In genomic region chr2:25372644-25373391, GRCm38 (mm10) we compare ENCODE assay signal across 8 mouse cellular contexts. TPM values are rescaled to one million over a fixed set of nuclear protein-coding genes. Genes with fewer than 3 reads are reported as not detected.
DNase-seq lines count a peak whose midpoint lies in the region; ATAC-seq and TF ChIP-seq lines count a peak whose summit lies in the region.

No protein-coding gene starts in this region.

- TF ChIP-seq RAD21 in MEL (IDR thresholded peaks at IDR 0.05; ENCODE audit: low read depth, low read length): no peak

- H3K27me3 ChIP-seq in heart, adult 2 months (ENCODE audit: control insufficient read depth, insufficient read depth, low read length): peaks cover 1% of the 10 kb centered on the region; the same call in 1 of the 2 replicates
- H3K27me3 ChIP-seq in MEL (ENCODE audit: control insufficient read depth in 1 of 2, insufficient read depth in 2 of 2, low read length in 2 of 2): no peaks in the 10 kb centered on the region
- peaks cover 21% of the 10 kb centered on the region for H3K27me3 ChIP-seq in hindbrain, embryonic 12.5 days

- TF ChIP-seq EP300 in heart, adult 2 months (IDR thresholded peaks at IDR 0.05; ENCODE audit: insufficient read depth, low read depth, low read length): no peak
- peak; percentile 26 to 56; a peak in 2 of 4 replicates for TF ChIP-seq EP300 in MEL (IDR thresholded peaks at IDR 0.05; ENCODE audit: low read depth in 1 of 2, low read length in 2 of 2)

- H3K4me2 ChIP-seq in hindbrain, embryonic 12.5 days (replicated peaks): peak overlapping the region; percentile 92

- H3K36me3 ChIP-seq in heart, adult 2 months (ENCODE audit: control insufficient read depth, insufficient read depth, low read length): no peaks in the 10 kb centered on the region
- H3K36me3 ChIP-seq in MEL (ENCODE audit: control insufficient read depth in 1 of 2, insufficient read depth in 2 of 2, low read length in 2 of 2): peaks cover 0 to 7% of the 10 kb centered on the region in 2 experiments
- H3K36me3 ChIP-seq in hindbrain, embryonic 12.5 days: 0 out of 2 replicates have a peak, but pooled peaks cover 5% of the 10 kb centered on the region

- no peak overlapping the region for H3K27ac ChIP-seq in heart, adult 2 months
- peak overlapping the region; percentile 61 for H3K27ac ChIP-seq in MEL (ENCODE audit: control insufficient read depth, low read depth, low read length)
- no peak overlapping the region for H3K27ac ChIP-seq in hindbrain, embryonic 12.5 days

- H3K4me3 ChIP-seq in heart, adult 2 months: peak overlapping the region; percentile 55
- H3K4me3 ChIP-seq in MEL (ENCODE audit: control insufficient read depth in 1 of 2, insufficient read depth in 1 of 2, low read depth in 2 of 2, low read length in 2 of 2): peak overlapping the region; percentile 85 to 86
- peak overlapping the region; percentile 72 for H3K4me3 ChIP-seq in hindbrain, embryonic 12.5 days

- no peaks in the 10 kb centered on the region for H3K79me2 ChIP-seq in heart, adult 2 months (replicated peaks; ENCODE audit: control insufficient read depth, insufficient read depth, low read length)
- H3K79me2 ChIP-seq in MEL (ENCODE audit: control insufficient read depth, insufficient read depth, low read length, poor library complexity): peaks cover 18% of the 10 kb centered on the region

- intact Hi-C loops in heart, adult 2 months (cut with DNase I): no loop called here

- H3K4me1 ChIP-seq in heart, adult 2 months (ENCODE audit: control insufficient read depth, insufficient read depth, low read length): no peaks in the 10 kb centered on the region
- H3K4me1 ChIP-seq in MEL (ENCODE audit: control insufficient read depth in 1 of 2, insufficient read depth in 2 of 2, low read length in 2 of 2): peaks cover 4 to 16% of the 10 kb centered on the region in 2 experiments
- peaks cover 29% of the 10 kb centered on the region for H3K4me1 ChIP-seq in hindbrain, embryonic 12.5 days

- no peak for TF ChIP-seq POLR2A in heart, adult 2 months (IDR thresholded peaks at IDR 0.05; ENCODE audit: insufficient read depth, low read depth, low read length)
- TF ChIP-seq POLR2A in MEL (IDR thresholded peaks at IDR 0.05; ENCODE audit: control insufficient read depth in 1 of 2, insufficient read depth in 1 of 2, low read depth in 1 of 2, low read length in 2 of 2, poor library complexity in 1 of 2): no peak

- WGBS in heart, adult 2 months: 3% methylated on average over 42 of the region's 42 CpGs
- 2% methylated on average over 42 of the region's 42 CpGs for WGBS in hindbrain, embryonic 12.5 days

- DNase-seq in heart, adult 2 months: no peak
- no peak for DNase-seq in heart, adult 9 months (ENCODE audit: low spot score in 2 of 2)
- peak; percentile 62 for DNase-seq in MEL (ENCODE audit: low read depth, low spot score)
- DNase-seq in urinary bladder, adult 18-20 months (ENCODE audit: low spot score in 2 of 2): no peak
- no peak for DNase-seq in embryo, embryonic 9.5 days (ENCODE audit: extremely low spot score)
- no peak for DNase-seq in cerebellum, adult 9-11 months

- no peak for TF ChIP-seq CTCF in heart, adult 2 months (IDR thresholded peaks at IDR 0.05)
- TF ChIP-seq CTCF in MEL (IDR thresholded peaks at IDR 0.05 in 2 of 3, conservative IDR thresholded peaks at IDR 0.05 in 1 of 3; ENCODE audit: control insufficient read depth in 1 of 3, insufficient read depth in 1 of 3, low read depth in 2 of 3, low read length in 3 of 3, poor library complexity in 1 of 3, severe bottlenecking in 1 of 3): no peak

- peak overlapping the region; percentile 57 for H3K9ac ChIP-seq in heart, adult 2 months (ENCODE audit: low read depth, low read length)
- H3K9ac ChIP-seq in MEL (ENCODE audit: control insufficient read depth, low read depth, low read length, poor library complexity, severe bottlenecking): peak overlapping the region; percentile 86
- H3K9ac ChIP-seq in hindbrain, embryonic 12.5 days: peak overlapping the region; percentile 70

- ATAC-seq in hindbrain, embryonic 12.5 days (ENCODE audit: low FRiP score): no peak; the same call in 1 of the 2 replicates
- peak; percentile 29 for ATAC-seq in megakaryocyte-erythroid progenitor cell, adult 5-6 weeks (replicated peaks; ENCODE audit: low FRiP score, low TSS enrichment, poor library complexity, severe bottlenecking)

- no peaks in the 10 kb centered on the region for H3K9me3 ChIP-seq in MEL (replicated peaks; ENCODE audit: insufficient read depth, low read length)
- H3K9me3 ChIP-seq in hindbrain, embryonic 12.5 days (replicated peaks): no peaks in the 10 kb centered on the region

TF ChIP-seq in MEL, 35 proteins besides CTCF, POLR2A, EP300 and RAD21:
- no peak for TF ChIP-seq BHLHE40 (IDR thresholded peaks at IDR 0.05; ENCODE audit: borderline replicate concordance, low read depth, low read length)
- 0 out of 2 replicates have a peak, but pooled peaks have one; percentile 34 for TF ChIP-seq ETS1 (IDR thresholded peaks at IDR 0.05; ENCODE audit: low read depth, low read length)
- TF ChIP-seq MAX (IDR thresholded peaks at IDR 0.05; ENCODE audit: low read length): 0 out of 2 replicates have a peak, but pooled peaks have one; percentile 15
- no peak for TF ChIP-seq NELFE (IDR thresholded peaks at IDR 0.05; ENCODE audit: low read depth, low read length)
- no peak for TF ChIP-seq GABPA (IDR thresholded peaks at IDR 0.05; ENCODE audit: low read depth, low read length)
- TF ChIP-seq SMC3 (IDR thresholded peaks at IDR 0.05; ENCODE audit: low read depth, low read length): no peak
- no peak for TF ChIP-seq POLR2AphosphoS2 (IDR thresholded peaks at IDR 0.05; ENCODE audit: low read length)
- 0 out of 2 replicates have a peak, but pooled peaks have one; percentile 29 for TF ChIP-seq UBTF (IDR thresholded peaks at IDR 0.05; ENCODE audit: borderline replicate concordance, insufficient read depth, low read depth, low read length)
- no peak for TF ChIP-seq RCOR1 (IDR thresholded peaks at IDR 0.05; ENCODE audit: low read depth, low read length)
- TF ChIP-seq CHD2 (IDR thresholded peaks at IDR 0.05; ENCODE audit: low read length): no peak
- no peak for TF ChIP-seq NRF1 (IDR thresholded peaks at IDR 0.05; ENCODE audit: insufficient read depth, low read depth, low read length, poor library complexity, severe bottlenecking)
- TF ChIP-seq TCF12 (IDR thresholded peaks at IDR 0.05; ENCODE audit: low read depth, low read length): 0 out of 2 replicates have a peak, but pooled peaks have one; percentile 15
- TF ChIP-seq GATA1 (IDR thresholded peaks at IDR 0.05; ENCODE audit: low read depth, low read length): peak; percentile 66

RNA-seq across cellular contexts. Expression of gene Sapcd2, which starts 0.7 kb away (rescaled TPM):
- total RNA-seq in heart, adult 2 months (2021): not detected
- polyA plus RNA-seq in heart, adult 2 months (2012; rRNA removed): 0.20 and 0.26 TPM in 2 replicates
- total RNA-seq in MEL (2012; rRNA removed): 39.7 and 51.9 TPM in 2 replicates
- 10 to 100 TPM in 1 of 2 experiments, not detected in 1; 58.2 TPM for polyA plus RNA-seq in MEL (2012; ENCODE audit: insufficient read depth in 1 of 2, insufficient read length in 2 of 2, low read depth in 1 of 2, low replicate concordance in 2 of 2, missing spikeins in 1 of 2)
- polyA plus RNA-seq in hindbrain, embryonic 12.5 days (2016; fragmentation: Nextera tagmentation; extraction: Ambion mirVana): 31.9 and 41.4 TPM in 2 replicates
- 18.4 and 19.0 TPM in 2 replicates for total RNA-seq in megakaryocyte-erythroid progenitor cell, adult 5-6 weeks (2014; fragmentation: Nextera tagmentation)
- 4.9 and 7.1 TPM in 2 replicates for total RNA-seq in megakaryocyte-erythroid progenitor cell, adult 5-6 weeks (2017)

RNA-seq across cellular contexts. Expression of gene Uap1l1, which starts 7.3 kb away (rescaled TPM):
- 1 to 10 TPM; 7.2 to 7.9 TPM for total RNA-seq in heart, adult 2 months (2021)
- 7.6 and 8.3 TPM in 2 replicates for polyA plus RNA-seq in heart, adult 2 months (2012; rRNA removed)
- 3.6 and 4.7 TPM in 2 replicates for total RNA-seq in MEL (2012; rRNA removed)
- polyA plus RNA-seq in MEL (2012; ENCODE audit: insufficient read depth in 1 of 2, insufficient read length in 2 of 2, low read depth in 1 of 2, low replicate concordance in 2 of 2, missing spikeins in 1 of 2): 10 to 100 TPM in 1 of 2 experiments, not detected in 1; 12.6 TPM
- polyA plus RNA-seq in hindbrain, embryonic 12.5 days (2016; fragmentation: Nextera tagmentation; extraction: Ambion mirVana): 5.7 and 7.9 TPM in 2 replicates
- 9.7 and 12.7 TPM in 2 replicates for total RNA-seq in megakaryocyte-erythroid progenitor cell, adult 5-6 weeks (2014; fragmentation: Nextera tagmentation)
- total RNA-seq in megakaryocyte-erythroid progenitor cell, adult 5-6 weeks (2017): 2.0 and 2.5 TPM in 2 replicates

RNA-seq across cellular contexts. Expression of gene Dpp7, which starts 16.7 kb away (rescaled TPM):
- 1 to 10 TPM; 4.8 to 5.4 TPM for total RNA-seq in heart, adult 2 months (2021)
- 11.4 and 11.8 TPM in 2 replicates for polyA plus RNA-seq in heart, adult 2 months (2012; rRNA removed)
- total RNA-seq in MEL (2012; rRNA removed): 24.0 and 25.9 TPM in 2 replicates
- polyA plus RNA-seq in MEL (2012; ENCODE audit: insufficient read depth in 1 of 2, insufficient read length in 2 of 2, low read depth in 1 of 2, low replicate concordance in 2 of 2, missing spikeins in 1 of 2): 10 to 100 TPM in 1 of 2 experiments, not detected in 1; 24.6 TPM
- 21.9 and 23.5 TPM in 2 replicates for polyA plus RNA-seq in hindbrain, embryonic 12.5 days (2016; fragmentation: Nextera tagmentation; extraction: Ambion mirVana)
- 9.5 and 16.6 TPM in 2 replicates for total RNA-seq in megakaryocyte-erythroid progenitor cell, adult 5-6 weeks (2014; fragmentation: Nextera tagmentation)
- total RNA-seq in megakaryocyte-erythroid progenitor cell, adult 5-6 weeks (2017): 22.0 and 59.0 TPM in 2 replicates

RNA-seq across cellular contexts. Expression of gene Entpd2, which starts 22.9 kb away (rescaled TPM):
- 10 to 100 TPM; 11.1 to 13.5 TPM for total RNA-seq in heart, adult 2 months (2021)
- polyA plus RNA-seq in heart, adult 2 months (2012; rRNA removed): 36.3 and 37.1 TPM in 2 replicates
- not detected in 2 replicates for total RNA-seq in MEL (2012; rRNA removed)
- polyA plus RNA-seq in MEL (2012; ENCODE audit: insufficient read depth in 1 of 2, insufficient read length in 2 of 2, low read depth in 1 of 2, low replicate concordance in 2 of 2, missing spikeins in 1 of 2): not detected
- polyA plus RNA-seq in hindbrain, embryonic 12.5 days (2016; fragmentation: Nextera tagmentation; extraction: Ambion mirVana): 0.22 and 0.46 TPM in 2 replicates
- not detected in 2 replicates for total RNA-seq in megakaryocyte-erythroid progenitor cell, adult 5-6 weeks (2014; fragmentation: Nextera tagmentation)
- total RNA-seq in megakaryocyte-erythroid progenitor cell, adult 5-6 weeks (2017): not detected in 2 replicates

RNA-seq across cellular contexts. Expression of gene Npdc1, which starts 26.3 kb away (rescaled TPM):
- 10 to 100 TPM; 21.3 to 30.4 TPM for total RNA-seq in heart, adult 2 months (2021)
- 47.8 and 52.2 TPM in 2 replicates for polyA plus RNA-seq in heart, adult 2 months (2012; rRNA removed)
- not detected in 2 replicates for total RNA-seq in MEL (2012; rRNA removed)
- polyA plus RNA-seq in MEL (2012; ENCODE audit: insufficient read depth in 1 of 2, insufficient read length in 2 of 2, low read depth in 1 of 2, low replicate concordance in 2 of 2, missing spikeins in 1 of 2): not detected
- 216 and 225 TPM in 2 replicates for polyA plus RNA-seq in hindbrain, embryonic 12.5 days (2016; fragmentation: Nextera tagmentation; extraction: Ambion mirVana)
- not detected in 2 replicates for total RNA-seq in megakaryocyte-erythroid progenitor cell, adult 5-6 weeks (2014; fragmentation: Nextera tagmentation)
- not detected in 2 replicates for total RNA-seq in megakaryocyte-erythroid progenitor cell, adult 5-6 weeks (2017)

Comparison
In these comparisons a context has a peak if more than half of its experiments do, and no peak if none do; other contexts are left out.
1. RNA of gene Sapcd2, which starts 0.7 kb away (total RNA-seq): 39.7 to 51.9 TPM in MEL and 4.9 to 19.0 TPM in megakaryocyte-erythroid progenitor cell, adult 5-6 weeks; not detected in heart, adult 2 months; every median in the first group is over 4 times any median in the second.
2. Peak in every context shown above with its lines, with median percentiles within 50 percentile points of each other: H3K4me3 ChIP-seq and H3K9ac ChIP-seq.